Mouse (Mus musculus): Measurements from ENCODE around the gene B3gnt4.

DNA sequence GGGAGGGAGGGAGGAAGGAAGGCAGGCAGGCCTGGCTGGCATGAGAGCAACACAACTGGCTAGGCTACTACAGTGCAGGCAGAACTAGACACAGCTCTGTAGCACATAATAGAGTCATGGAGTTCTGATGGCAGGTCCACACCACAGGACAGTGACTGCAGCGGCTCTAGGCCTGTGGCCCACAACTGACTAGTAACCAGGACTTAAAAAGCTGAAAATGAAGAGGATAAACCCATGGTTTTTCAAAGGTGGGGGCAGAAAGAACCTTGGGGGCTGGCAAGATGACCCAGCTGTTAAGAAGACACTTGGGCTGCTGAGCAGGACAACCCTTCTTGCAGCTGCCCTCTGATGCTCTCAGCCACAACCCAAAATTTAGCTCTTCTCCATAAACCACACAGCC is 11.4 kb downstream of the B3gnt4 start:
- TF ChIP-seq CTCF (IDR thresholded peaks at IDR 0.05; ENCODE audit: borderline replicate concordance, insufficient read depth, low read depth, low read length), result no peak
- no peak for TF ChIP-seq POLR2A (IDR thresholded peaks at IDR 0.05; ENCODE audit: borderline replicate concordance, insufficient read depth, low read length)

Data from cerebellum, adult 2 months (tissue).